Mouse (Mus musculus) liver, postnatal 0 days (tissue): ENCODE data around the gene Ppm1j. TPM values are rescaled to one million over a fixed set of nuclear protein-coding genes. Genes with fewer than 3 reads are reported as not detected.
A peak's percentile ranks its signal among the peaks of the same experiment; 100 is the strongest.

Experiments
- ATAC-seq: fragments of 200-750 bp; cut with Nextera tagmentation; 2 replicates; pipeline ENCODE4 v1.8.0; 2017; ENCODE audit warnings: mild to moderate bottlenecking, moderate library complexity
- DNase-seq: peaks from one replicate; pipeline ENCODE4 v3.0.0-alpha.2; 2016
- H3K27ac ChIP-seq: fragments of 300-500 bp; sonication (generic); 2 replicates; pipeline ENCODE4 v1.5.1; 2014; ENCODE audit warnings: antibody characterized with exemption, moderate library complexity, mild to moderate bottlenecking, low read depth
- H3K27me3 ChIP-seq: fragments of 300-500 bp; sonication (generic); 2 replicates; pipeline ENCODE4 v1.6.1; 2014; ENCODE audit warnings: low read length, control low read depth, mixed read lengths; ENCODE audit not compliant: insufficient read depth
- H3K36me3 ChIP-seq: fragments of 300-500 bp; sonication (generic); replicated peaks from 2 replicates; pipeline ENCODE4 v1.6.1; 2014; ENCODE audit warnings: mild to moderate bottlenecking, control low read depth, low read length, moderate library complexity, mixed read lengths; ENCODE audit not compliant: insufficient read depth
- H3K4me1 ChIP-seq: fragments of 300-500 bp; sonication (generic); 2 replicates; pipeline ENCODE4 v1.6.1; 2014; ENCODE audit warnings: antibody characterized with exemption, mild to moderate bottlenecking, control low read depth; ENCODE audit not compliant: insufficient read depth
- H3K4me2 ChIP-seq: fragments of 300-500 bp; sonication (generic); 2 replicates; pipeline ENCODE4 v1.6.1; 2014; ENCODE audit warnings: low read depth, mild to moderate bottlenecking, low read length, moderate library complexity, mixed read lengths
- H3K4me3 ChIP-seq: fragments of 300-500 bp; sonication (generic); 2 replicates; pipeline ENCODE4 v1.5.1; 2014; ENCODE audit warnings: low read depth, low read length
- H3K9ac ChIP-seq: fragments of 300-500 bp; sonication (generic); replicated peaks from 2 replicates; pipeline ENCODE4 v1.6.1; 2014; ENCODE audit warnings: mild to moderate bottlenecking, moderate library complexity
- H3K9me3 ChIP-seq: fragments of 300-500 bp; sonication (generic); 2 replicates; pipeline ENCODE4 v1.6.1; 2016; ENCODE audit warnings: mild to moderate bottlenecking, control low read depth, low read length, mixed read lengths
- CTCF ChIP-seq: sonication (generic); IDR thresholded peaks from 2 replicates; pipeline ENCODE4 v1.5.1; 2016; ENCODE audit warnings: antibody characterized with exemption, low read depth
- EP300 ChIP-seq: IDR thresholded peaks from 2 replicates; pipeline ENCODE4 v1.6.1; 2016; ENCODE audit warnings: antibody characterized with exemption, low read depth, mild to moderate bottlenecking
- WGBS: fragments of 180-500 bp; shearing (Covaris S2); extraction: QIAGEN DNeasy Blood & Tissue Kit; methylation state at CpG from one replicate; pipeline ENCODE4 v1.1.7; 2014; ENCODE audit not compliant: insufficient replicate concordance; 5-methylcytosine and 5-hydroxymethylcytosine counted together
- polyA plus RNA-seq: library from polyadenylated mRNA; unstranded; fragments of >200 nt; fragmentation: Nextera tagmentation; extraction: Ambion mirVana; gene quantifications from 2 replicates; pipeline ENCODE4 v1.2.1, GENCODE M21; 2015

Ppm1j gene
- polyA plus RNA-seq, 1 experiment from 2014 or later, result 0.31 TPM

DNA sequence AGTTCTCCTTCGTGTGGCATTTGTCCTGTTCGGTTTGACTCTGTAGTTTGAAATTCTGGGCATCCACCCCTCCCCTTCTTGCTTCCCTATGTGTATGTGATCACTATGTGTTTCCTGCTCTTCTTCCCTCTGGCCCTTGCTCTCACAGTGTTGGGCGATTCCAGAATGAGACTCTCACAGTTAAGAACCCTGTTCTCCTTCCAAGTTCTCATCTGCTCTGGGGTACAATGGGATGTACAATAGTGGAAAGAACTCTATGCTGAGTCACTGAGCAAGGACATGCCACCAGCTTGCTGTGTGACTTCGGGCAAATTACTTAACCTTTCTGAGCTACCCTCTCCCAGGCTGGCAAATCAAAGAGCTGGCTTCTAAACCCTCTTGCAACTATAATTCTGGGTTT is 13.1 kb upstream of the Ppm1j start:
- Histone ChIP-seq H3K9me3 (no peaks in the 10 kb centered on the region), H3K27me3 (0 out of 2 replicates have a peak, but pooled peaks cover 1% of the 10 kb centered on the region), H3K9ac (no peak overlapping the region), H3K4me1 (no peaks in the 10 kb centered on the region), H3K27ac (no peak overlapping the region), H3K4me2 (no peak overlapping the region), H3K4me3 (no peak overlapping the region), H3K36me3 (no peaks in the 10 kb centered on the region)
- ATAC-seq (no peak), DNase-seq (no peak)
- WGBS, result 58% methylated on average over 4 of the region's 4 CpGs
- TF ChIP-seq EP300, result no peak
- no peak for TF ChIP-seq CTCF

DNA sequence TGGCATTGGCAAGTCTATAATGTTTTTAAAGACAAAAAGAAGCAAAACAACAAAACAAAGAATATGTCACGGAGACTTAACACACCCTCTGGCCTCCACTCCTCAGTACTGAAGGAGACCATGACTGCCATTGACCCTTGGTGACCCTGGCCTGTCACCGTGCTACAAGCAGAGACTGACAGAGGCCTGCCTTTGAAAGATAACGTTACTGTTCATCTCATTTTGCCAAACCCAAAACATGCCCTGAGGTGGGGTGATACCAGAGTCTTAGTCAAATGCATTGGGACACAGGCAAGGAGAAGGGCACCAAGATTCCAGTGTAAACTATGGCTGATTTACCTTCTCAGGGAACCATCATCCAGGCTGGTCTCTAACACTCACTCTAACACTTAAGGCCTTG is 11.7 kb upstream of the Ppm1j start:
- ATAC-seq (no peak), DNase-seq (no peak)
- no peaks in the 10 kb centered on the region for H3K4me1 ChIP-seq
- no peak overlapping the region for H3K4me2 ChIP-seq
- H3K4me3 ChIP-seq, result no peak overlapping the region
- H3K9me3 ChIP-seq, result no peaks in the 10 kb centered on the region
- no peak overlapping the region for H3K27ac ChIP-seq
- H3K27me3 ChIP-seq, result 0 out of 2 replicates have a peak, but pooled peaks cover 4% of the 10 kb centered on the region
- WGBS, result 54% methylated on average over 3 of the region's 3 CpGs
- H3K36me3 ChIP-seq, result no peaks in the 10 kb centered on the region
- no peak overlapping the region for H3K9ac ChIP-seq
- no peak for TF ChIP-seq CTCF

DNA sequence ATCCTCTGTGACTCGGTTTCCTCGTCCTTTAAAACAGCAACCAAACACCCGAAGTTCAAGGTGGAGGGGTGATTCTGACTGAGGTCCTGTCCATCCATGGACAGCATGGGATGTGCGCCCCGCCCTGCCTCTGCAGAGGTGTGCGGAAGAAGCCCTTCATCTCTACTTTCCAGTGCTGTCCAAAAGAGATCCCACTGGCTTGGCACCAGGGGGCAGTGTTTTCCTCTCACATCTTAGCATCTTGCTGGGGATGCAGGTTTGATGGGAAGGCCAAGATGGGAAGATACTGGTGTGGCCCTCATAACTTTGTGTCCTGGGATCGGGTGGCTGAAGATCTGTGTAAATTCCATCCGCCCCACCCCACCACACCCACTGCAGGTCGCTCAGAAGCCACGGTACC is 10.8 kb upstream of the Ppm1j start:
- DNase-seq (peak; percentile 61), ATAC-seq (0 out of 2 replicates have a peak, but pooled peaks have one; percentile 33)
- H3K4me2 ChIP-seq, result no peak overlapping the region
- no peaks in the 10 kb centered on the region for H3K4me1 ChIP-seq
- H3K4me3 ChIP-seq, result no peak overlapping the region
- H3K27me3 ChIP-seq, result 0 out of 2 replicates have a peak, but pooled peaks cover 4% of the 10 kb centered on the region
- no peaks in the 10 kb centered on the region for H3K36me3 ChIP-seq
- WGBS, result 54% methylated on average over 10 of the region's 10 CpGs
- no peaks in the 10 kb centered on the region for H3K9me3 ChIP-seq
- H3K27ac ChIP-seq, result no peak overlapping the region
- TF ChIP-seq EP300 (no peak), CTCF (peak; percentile 80)
- no peak overlapping the region for H3K9ac ChIP-seq

DNA sequence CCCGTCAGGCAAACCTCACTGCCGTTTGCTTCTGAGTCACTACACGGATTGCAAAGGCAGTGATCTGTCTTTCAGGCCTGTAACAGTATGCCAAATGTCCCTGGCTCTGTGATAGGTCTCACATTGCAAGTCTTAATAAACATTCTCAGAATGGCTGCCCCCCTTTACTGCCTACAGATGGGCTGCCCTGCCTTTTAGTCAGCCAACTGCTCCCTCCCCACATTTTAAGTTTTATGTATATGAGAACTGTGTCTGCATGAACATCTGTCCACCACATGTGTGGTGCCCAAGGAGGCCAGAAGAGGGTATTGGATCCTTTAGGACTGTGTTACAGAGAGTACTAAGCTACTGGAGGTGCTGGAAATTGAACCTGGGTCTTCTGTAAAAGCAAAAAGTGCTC is 9.9 kb upstream of the Ppm1j start:
- no peak overlapping the region for H3K4me2 ChIP-seq
- H3K36me3 ChIP-seq, result no peaks in the 10 kb centered on the region
- ATAC-seq (no peak), DNase-seq (no peak)
- H3K9me3 ChIP-seq, result no peaks in the 10 kb centered on the region
- TF ChIP-seq EP300 (no peak), CTCF (no peak)
- no peak overlapping the region for H3K4me3 ChIP-seq
- H3K27me3 ChIP-seq, result peaks cover 9% of the 10 kb centered on the region; the same call in 1 of the 2 replicates
- no peak overlapping the region for H3K27ac ChIP-seq
- 77% methylated on average over 3 of the region's 3 CpGs for WGBS
- no peaks in the 10 kb centered on the region for H3K4me1 ChIP-seq
- H3K9ac ChIP-seq, result no peak overlapping the region

DNA sequence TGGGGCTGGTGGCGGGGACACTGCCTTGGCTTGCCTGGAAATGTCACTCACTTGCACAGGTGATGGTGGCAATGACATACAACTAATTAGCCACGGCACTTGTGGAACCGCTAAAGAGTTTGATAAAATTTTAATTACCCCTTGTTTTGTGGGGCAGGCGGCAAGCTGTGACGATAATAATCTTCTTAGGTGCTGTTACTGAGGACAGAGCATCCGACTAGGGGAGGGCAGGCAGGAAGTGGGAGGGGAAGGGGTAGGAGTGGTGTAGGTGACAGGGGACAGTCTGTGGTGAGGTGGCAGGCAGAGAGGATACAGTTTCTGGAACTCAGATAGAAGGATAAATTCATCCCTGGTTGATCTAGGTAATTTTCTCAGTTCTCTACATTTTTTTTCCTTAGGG is 9.4 kb upstream of the Ppm1j start:
- no peak overlapping the region for H3K9ac ChIP-seq
- ATAC-seq (no peak), DNase-seq (no peak)
- no peak overlapping the region for H3K4me2 ChIP-seq
- WGBS, result 36% methylated on average over 6 of the region's 6 CpGs
- no peaks in the 10 kb centered on the region for H3K4me1 ChIP-seq
- no peak overlapping the region for H3K27ac ChIP-seq
- H3K27me3 ChIP-seq, result peaks cover 14% of the 10 kb centered on the region
- no peak overlapping the region for H3K4me3 ChIP-seq
- TF ChIP-seq CTCF (no peak), EP300 (no peak)
- no peaks in the 10 kb centered on the region for H3K36me3 ChIP-seq
- no peaks in the 10 kb centered on the region for H3K9me3 ChIP-seq

- WGBS, result 82% methylated on average over 7 of the region's 7 CpGs
- Histone ChIP-seq H3K9me3 (no peaks in the 10 kb centered on the region), H3K4me2 (no peak overlapping the region), H3K27ac (no peak overlapping the region), H3K9ac (no peak overlapping the region), H3K27me3 (peaks cover 32% of the 10 kb centered on the region), H3K4me3 (no peak overlapping the region), H3K36me3 (no peaks in the 10 kb centered on the region), H3K4me1 (no peaks in the 10 kb centered on the region)
- TF ChIP-seq CTCF, result no peak
- no peak for TF ChIP-seq EP300
- DNase-seq (no peak), ATAC-seq (no peak)
Observed at GRCm38 (mm10) chr3:104773301-104773700, 7.6 kb upstream of the Ppm1j start.

DNA sequence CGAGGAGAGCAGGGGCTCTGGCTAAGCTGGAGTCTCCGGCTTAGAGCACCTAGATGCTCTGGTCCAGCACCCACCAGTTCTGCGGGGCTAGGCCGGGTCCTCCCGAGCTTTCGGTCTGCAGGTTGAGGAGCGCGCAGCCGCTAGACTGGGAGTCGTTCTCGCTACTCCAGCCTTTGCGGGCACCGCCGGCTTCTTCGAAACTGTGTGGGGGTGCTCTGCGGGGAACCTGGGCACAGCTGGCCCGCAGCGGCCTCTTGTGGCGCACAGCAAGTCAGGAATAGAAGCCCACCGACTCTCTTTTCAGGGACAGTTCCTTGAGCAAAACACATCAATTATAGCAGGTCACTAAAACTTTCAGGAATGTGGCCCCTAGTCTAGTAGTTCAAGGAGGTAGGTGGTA is 3.5 kb upstream of the Ppm1j start:
- Histone ChIP-seq H3K27ac (no peak overlapping the region), H3K4me1 (peaks cover 21% of the 10 kb centered on the region), H3K9ac (no peak overlapping the region), H3K9me3 (no peaks in the 10 kb centered on the region), H3K27me3 (peaks cover 71% of the 10 kb centered on the region), H3K4me2 (peak overlapping the region; percentile 43), H3K4me3 (no peak overlapping the region), H3K36me3 (no peaks in the 10 kb centered on the region)
- DNase-seq (no peak), ATAC-seq (no peak)
- TF ChIP-seq CTCF, result peak; percentile 42
- no peak for TF ChIP-seq EP300
- WGBS, result 4% methylated on average over 20 of the region's 20 CpGs
